ENCODE assay signal across 7 mouse cellular contexts in genomic region chr4:28808800-28809199, GRCm38 (mm10). TPM values are rescaled to one million over a fixed set of nuclear protein-coding genes. Genes with fewer than 3 reads are reported as not detected.
DNase-seq lines count a peak whose midpoint lies in the region; ATAC-seq and TF ChIP-seq lines count a peak whose summit lies in the region.

No protein-coding gene starts in this region.

- H3K27ac ChIP-seq in kidney, embryonic 14.5 days (ENCODE audit: low read depth, low read length), result no peak overlapping the region
- no peak overlapping the region for H3K27ac ChIP-seq in heart, embryonic 11.5 days (ENCODE audit: low read depth, low read length)

- no peak for ATAC-seq in kidney, embryonic 14.5 days (ENCODE audit: low FRiP score, low TSS enrichment)
- ATAC-seq in heart, embryonic 11.5 days (replicated peaks; ENCODE audit: insufficient number of reproducible peaks, low FRiP score, low TSS enrichment), result no peak

- no peaks in the 10 kb centered on the region for H3K36me3 ChIP-seq in kidney, embryonic 14.5 days (ENCODE audit: control insufficient read depth, insufficient read depth, low read length)
- no peaks in the 10 kb centered on the region for H3K36me3 ChIP-seq in E14TG2a.4 (ENCODE audit: insufficient read depth, low read length)
- no peaks in the 10 kb centered on the region for H3K36me3 ChIP-seq in heart, embryonic 11.5 days (ENCODE audit: control insufficient read depth, insufficient read depth, low read length)

- DNase-seq in kidney, adult 9 months, result peak; percentile 47
- DNase-seq in 3T3-L1 (ENCODE audit: low read depth, low spot score), result peak; percentile 55
- DNase-seq in kidney, postnatal 36 days, result peak; percentile 29 to 54
- DNase-seq in c-Kit-positive CD71-positive TER-119-positive erythroid progenitor cells, embryonic 14.5 days (ENCODE audit: low spot score), result no peak

- H3K4me3 ChIP-seq in kidney, embryonic 14.5 days (ENCODE audit: low read length), result no peak overlapping the region
- no peak overlapping the region for H3K4me3 ChIP-seq in E14TG2a.4 (replicated peaks; ENCODE audit: low read length)
- H3K4me3 ChIP-seq in heart, embryonic 11.5 days (ENCODE audit: low read depth, low read length), result no peak overlapping the region

- no peak overlapping the region for H3K9ac ChIP-seq in kidney, embryonic 14.5 days (ENCODE audit: low read depth, low read length)
- H3K9ac ChIP-seq in heart, embryonic 11.5 days (ENCODE audit: low read depth, low read length), result no peak overlapping the region

- H3K4me1 ChIP-seq in kidney, embryonic 14.5 days (ENCODE audit: control insufficient read depth, insufficient read depth, low read length), result no peaks in the 10 kb centered on the region
- peaks cover 7% of the 10 kb centered on the region; the same call in 1 of the 2 replicates for H3K4me1 ChIP-seq in E14TG2a.4 (replicated peaks; ENCODE audit: low read depth, low read length)
- no peaks in the 10 kb centered on the region for H3K4me1 ChIP-seq in heart, embryonic 11.5 days (ENCODE audit: control insufficient read depth, insufficient read depth, low read length)

- H3K27me3 ChIP-seq in kidney, embryonic 14.5 days (ENCODE audit: control insufficient read depth, insufficient read depth, low read length), result no peaks in the 10 kb centered on the region
- 0 out of 2 replicates have a peak, but pooled peaks cover 2% of the 10 kb centered on the region for H3K27me3 ChIP-seq in E14TG2a.4 (ENCODE audit: insufficient read depth, low read length)
- H3K27me3 ChIP-seq in heart, embryonic 11.5 days (ENCODE audit: control insufficient read depth, insufficient read depth, low read length), result no peaks in the 10 kb centered on the region

- H3K9me3 ChIP-seq in kidney, embryonic 14.5 days (ENCODE audit: control insufficient read depth, low read length), result no peaks in the 10 kb centered on the region
- H3K9me3 ChIP-seq in E14TG2a.4 (ENCODE audit: low read length), result no peaks in the 10 kb centered on the region
- no peaks in the 10 kb centered on the region for H3K9me3 ChIP-seq in heart, embryonic 11.5 days (replicated peaks; ENCODE audit: control insufficient read depth, low read length)

- no peak overlapping the region for H3K4me2 ChIP-seq in kidney, embryonic 14.5 days (replicated peaks; ENCODE audit: low read depth, low read length)
- H3K4me2 ChIP-seq in heart, embryonic 11.5 days, result no peak overlapping the region

- peak; percentile 42 for TF ChIP-seq CTCF in E14TG2a.4 (conservative IDR thresholded peaks at IDR 0.05; ENCODE audit: low read length)

RNA-seq across cellular contexts. Expression of gene Epha7, which starts 4.1 kb away (rescaled TPM):
- polyA plus RNA-seq in kidney, embryonic 14.5 days (2014; fragmentation: Nextera tagmentation; extraction: Ambion mirVana), result 23.6 and 41.2 TPM in 2 replicates
- polyA plus RNA-seq in heart, embryonic 11.5 days (2014; fragmentation: Nextera tagmentation; extraction: Ambion mirVana), result 46.9 and 52.5 TPM in 2 replicates
